Mouse (Mus musculus): Measurements from ENCODE around the gene Ccno.
"Not testable (repeated sequence)": the region's sequence is repeated elsewhere in the genome, so short reads cannot be mapped to it uniquely, and the experiment has no call there.

Gene Ccno

GRCm38 (mm10) chr13:113000576-113001318 is 13.1 kb downstream of the Ccno start:
- no peak for DNase-seq (ENCODE audit: low spot score)

GRCm38 (mm10) chr13:113012683-113013082 is 25.1 kb downstream of the Ccno start:
- DNase-seq (ENCODE audit: low spot score): no peak

- not testable (repeated sequence) for DNase-seq (ENCODE audit: low spot score)
Measured at GRCm38 (mm10) chr13:113013174-113013953, 25.8 kb downstream of the Ccno start.

GRCm38 (mm10) chr13:113021521-113021920 is 33.9 kb downstream of the Ccno start:
- no peak for DNase-seq (ENCODE audit: low spot score)

GRCm38 (mm10) chr13:113022467-113022866 is 34.9 kb downstream of the Ccno start:
- no peak for DNase-seq (ENCODE audit: low spot score)

- no peak for DNase-seq (ENCODE audit: low spot score)
Measured at GRCm38 (mm10) chr13:113023274-113024143, 35.9 kb downstream of the Ccno start.

- no peak for DNase-seq (ENCODE audit: low spot score)
Measured at GRCm38 (mm10) chr13:113031351-113031750, 43.7 kb downstream of the Ccno start.

GRCm38 (mm10) chr13:113031792-113032571 is 44.4 kb downstream of the Ccno start:
- DNase-seq (ENCODE audit: low spot score): no peak

GRCm38 (mm10) chr13:113032831-113033230 is 45.2 kb downstream of the Ccno start:
- DNase-seq (ENCODE audit: low spot score): no peak

- DNase-seq (ENCODE audit: low spot score): no peak
Measured at GRCm38 (mm10) chr13:113034271-113034886, 46.8 kb downstream of the Ccno start.

GRCm38 (mm10) chr13:113034950-113035421 is 47.4 kb downstream of the Ccno start, which contains the start of gene Cdc20b:
Cdc20b (plus strand) TSS chr13:113035111.
- peak; percentile 38 for DNase-seq (ENCODE audit: low spot score)

- DNase-seq (ENCODE audit: low spot score): peak; percentile 34
Measured at GRCm38 (mm10) chr13:113035852-113036251, 48.2 kb downstream of the Ccno start.

All from spleen, adult 12 weeks (tissue).